Mouse (Mus musculus) cerebellum, adult 11 months (tissue): Measurements from ENCODE around the gene Arfgap2.
A peak's percentile ranks its signal among the peaks of the same experiment; 100 is the strongest.
"Not testable (repeated sequence)": the region's sequence is repeated elsewhere in the genome, so short reads cannot be mapped to it uniquely, and the experiment has no call there.

Source experiments
- DNase-seq: peaks from one replicate; pipeline ENCODE4 v3.0.0; 2022

Arfgap2 gene

GRCm38 (mm10) chr2:91264711-91265681, at the start of gene Arfgap2:
Gene Arfgap2 (plus strand): TSS chr2:91264974.
- DNase-seq: peak; percentile 98

DNA sequence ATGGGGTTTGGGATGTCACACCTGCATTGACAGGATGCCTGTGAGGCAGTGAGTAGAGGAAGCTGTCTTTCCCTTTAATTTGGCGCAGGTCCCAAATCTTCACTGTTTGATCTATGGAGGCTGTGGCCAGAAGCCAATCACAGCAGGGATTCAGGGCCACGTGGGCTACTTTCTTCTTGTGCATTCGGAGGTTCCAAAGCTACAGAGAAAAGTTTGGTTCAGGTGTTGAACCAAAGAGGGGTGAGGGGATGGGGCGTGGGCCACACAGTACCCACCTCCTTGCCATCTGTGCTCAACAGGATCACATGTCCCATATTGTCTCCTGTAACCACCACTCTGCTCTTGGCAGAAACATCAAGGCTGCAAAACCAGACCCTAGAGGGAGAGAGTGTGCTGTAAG, 47.7 kb upstream of the Arfgap2 start:
- no peak for DNase-seq

- no peak for DNase-seq
Measured at GRCm38 (mm10) chr2:91220501-91220900, 44.3 kb upstream of the Arfgap2 start.

- DNase-seq: no peak
Measured at GRCm38 (mm10) chr2:91223614-91224013, 41.2 kb upstream of the Arfgap2 start.

DNA sequence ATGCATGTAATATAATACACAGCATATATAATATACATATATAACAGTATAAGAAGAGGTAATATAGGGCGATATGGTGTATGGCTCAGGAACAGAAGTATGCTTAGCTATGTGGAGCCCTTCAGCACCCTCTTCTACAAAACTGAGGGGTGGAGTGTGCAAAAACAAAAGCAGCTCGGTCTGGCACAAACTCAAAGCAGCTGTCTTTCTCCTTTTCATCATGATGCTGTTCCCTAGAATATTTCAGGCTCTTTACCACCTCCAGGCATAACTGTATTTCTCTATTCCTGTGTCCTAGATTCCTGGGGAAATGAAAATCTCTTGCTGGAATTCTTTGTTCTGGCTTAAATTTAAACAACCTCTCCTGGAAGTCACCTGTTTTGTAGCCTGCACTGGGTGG, 35.0 kb upstream of the Arfgap2 start:
- no peak for DNase-seq

DNA sequence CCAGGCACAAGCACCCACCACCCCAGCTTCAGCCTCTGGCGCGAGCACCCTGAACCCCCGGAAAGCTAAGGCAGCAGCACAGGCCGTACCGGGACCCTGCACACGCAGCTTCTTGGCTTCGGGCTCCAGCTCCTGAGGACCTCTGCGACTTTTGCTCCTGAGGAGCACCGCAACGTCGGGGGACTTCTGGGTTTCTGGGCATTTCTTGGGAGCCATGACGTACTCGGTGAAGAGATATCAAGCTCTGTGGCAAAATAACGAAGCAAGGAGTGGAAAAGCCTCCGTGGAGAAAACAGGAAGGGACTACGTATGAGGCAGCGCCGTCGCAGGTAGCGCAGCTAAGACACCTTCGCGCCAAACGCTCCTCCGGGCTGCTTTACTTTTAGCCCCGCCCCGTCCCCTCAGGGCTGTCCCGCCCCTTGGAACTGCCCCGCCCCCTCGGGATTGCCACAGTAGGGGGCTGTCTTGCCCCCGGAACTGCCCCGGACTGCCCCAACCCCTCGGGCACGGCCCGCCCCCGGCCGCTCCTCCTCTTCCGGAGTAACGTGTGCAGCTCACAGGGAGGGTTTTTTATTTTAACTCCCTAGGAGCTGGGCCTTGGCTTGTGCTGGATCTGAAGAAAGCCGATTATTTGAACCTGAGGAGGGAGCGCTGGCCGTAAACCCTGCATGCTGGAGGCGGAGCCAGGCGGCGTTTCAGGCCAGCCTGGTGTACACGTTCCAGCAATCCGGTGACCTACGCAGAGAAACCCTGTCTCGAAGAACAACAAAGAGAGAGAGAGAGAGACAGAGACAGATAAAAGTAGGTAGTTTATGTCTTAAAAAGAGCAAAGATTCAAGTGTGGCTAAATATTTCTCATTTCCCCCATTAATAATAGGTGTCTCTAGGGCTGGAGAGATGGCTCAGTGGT, 27.9 kb upstream of the Arfgap2 start, which contains the start of gene Ddb2:
Gene Ddb2 (minus strand): TSS at position 382 of the 910 bp plus-strand sequence.
- DNase-seq: peak; percentile 88

- not testable (repeated sequence) for DNase-seq
Measured at GRCm38 (mm10) chr2:91237511-91238080, 27.2 kb upstream of the Arfgap2 start.

DNA sequence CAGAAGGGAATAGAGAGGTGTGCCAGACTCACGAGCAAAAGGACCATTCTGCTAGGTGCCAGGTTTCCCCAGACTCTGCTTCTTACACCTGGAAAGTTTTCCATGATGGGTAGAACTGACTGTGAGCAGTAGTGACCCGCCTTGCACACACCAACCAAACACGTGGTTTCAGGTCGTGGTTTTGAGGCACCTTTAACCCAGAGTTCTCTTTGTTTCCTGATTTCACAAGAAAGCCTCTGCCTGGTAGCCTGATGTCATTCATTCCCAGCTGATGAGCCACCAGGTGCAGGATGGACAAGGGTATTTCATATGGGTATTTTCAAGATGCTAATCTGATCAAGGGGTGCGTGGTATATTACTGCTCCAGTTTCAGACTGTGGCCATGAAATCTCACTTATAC, 22.2 kb upstream of the Arfgap2 start:
- no peak for DNase-seq

GRCm38 (mm10) chr2:91243416-91243815, 21.4 kb upstream of the Arfgap2 start:
- peak; percentile 30 for DNase-seq

GRCm38 (mm10) chr2:91244557-91245228, 20.1 kb upstream of the Arfgap2 start:
- DNase-seq: no peak

- DNase-seq: no peak
Measured at GRCm38 (mm10) chr2:91248366-91248765, 16.4 kb upstream of the Arfgap2 start.

- no peak for DNase-seq
Measured at GRCm38 (mm10) chr2:91252001-91252400, 12.8 kb upstream of the Arfgap2 start.

DNA sequence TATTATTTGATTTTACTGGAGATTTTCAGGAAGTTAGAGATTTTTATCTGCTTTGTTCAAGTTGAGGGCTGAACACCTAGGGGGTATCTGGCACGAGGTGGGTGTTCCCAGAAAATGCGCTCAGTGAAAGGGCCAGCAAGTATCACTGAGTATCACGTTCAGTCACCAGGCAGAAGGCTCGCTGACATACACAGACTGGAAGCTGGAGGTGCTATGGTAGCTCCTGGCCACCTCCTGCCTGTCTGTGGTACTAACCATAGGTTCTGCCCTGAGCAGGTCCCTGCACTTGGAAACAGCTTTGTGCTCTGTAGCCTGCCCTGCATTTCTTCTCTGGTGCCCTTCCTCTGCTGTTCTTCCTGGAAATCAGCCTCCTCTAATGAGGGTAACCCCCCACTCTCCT, 12.3 kb upstream of the Arfgap2 start:
- DNase-seq: no peak

DNA sequence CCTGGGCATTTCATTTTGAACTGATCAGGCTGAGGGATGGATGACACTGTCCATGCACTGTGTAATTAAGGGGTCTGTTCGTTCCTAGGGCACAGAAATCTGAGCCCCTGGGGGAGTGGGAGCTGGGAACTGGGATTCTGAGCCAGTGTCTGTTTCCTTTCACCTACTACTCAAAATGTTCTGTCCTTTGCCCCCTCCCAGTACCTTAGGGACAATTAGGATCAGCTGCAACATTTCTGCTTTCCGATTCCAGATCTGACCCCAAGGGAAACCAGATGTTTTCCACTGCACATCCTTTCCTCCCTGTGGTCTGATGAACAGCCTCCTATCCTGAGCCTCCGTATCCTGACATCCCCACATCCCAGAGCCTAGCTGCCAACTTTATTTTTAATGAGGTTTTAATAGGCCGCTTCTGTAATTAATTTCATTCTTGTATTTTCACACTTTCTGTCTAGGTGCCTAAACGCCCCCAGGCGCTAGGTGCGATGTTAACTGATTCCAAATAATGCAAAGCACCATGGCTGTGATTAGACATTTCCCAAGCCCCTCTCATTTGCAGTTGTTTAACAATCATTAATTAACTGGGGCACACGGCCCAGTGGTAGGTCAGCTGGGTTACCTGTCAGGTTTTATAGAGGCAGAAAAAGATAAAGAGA, 9.9 kb upstream of the Arfgap2 start:
- DNase-seq: no peak

DNA sequence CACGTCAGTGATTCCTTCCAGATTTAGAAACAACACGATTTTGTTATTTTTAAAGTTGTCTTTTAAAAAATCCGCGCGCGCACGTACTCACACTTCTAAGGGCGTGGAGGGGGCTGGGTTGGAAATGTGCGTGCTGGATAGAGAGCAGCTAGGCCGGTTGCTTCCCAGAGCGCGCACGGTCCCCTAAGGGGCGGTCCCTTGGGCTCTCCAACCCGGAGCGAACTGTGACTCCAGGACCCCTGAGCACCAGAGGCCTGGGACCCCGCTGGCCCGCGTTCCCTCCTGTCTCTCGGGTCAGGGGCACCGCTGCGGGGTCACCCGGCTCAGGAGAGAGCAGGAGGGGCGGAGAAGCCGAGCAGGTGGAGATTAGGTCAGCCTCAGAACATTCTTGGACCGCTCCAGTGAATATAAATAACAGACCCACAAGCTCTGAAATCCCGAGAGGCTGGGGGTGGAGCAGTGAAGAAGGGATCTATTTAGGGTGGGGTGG, 9.1 kb upstream of the Arfgap2 start, which contains the start of gene Pacsin3:
Gene Pacsin3 (plus strand): TSS at position 294 of the 490 bp plus-strand sequence.
- peak; percentile 64 for DNase-seq

DNA sequence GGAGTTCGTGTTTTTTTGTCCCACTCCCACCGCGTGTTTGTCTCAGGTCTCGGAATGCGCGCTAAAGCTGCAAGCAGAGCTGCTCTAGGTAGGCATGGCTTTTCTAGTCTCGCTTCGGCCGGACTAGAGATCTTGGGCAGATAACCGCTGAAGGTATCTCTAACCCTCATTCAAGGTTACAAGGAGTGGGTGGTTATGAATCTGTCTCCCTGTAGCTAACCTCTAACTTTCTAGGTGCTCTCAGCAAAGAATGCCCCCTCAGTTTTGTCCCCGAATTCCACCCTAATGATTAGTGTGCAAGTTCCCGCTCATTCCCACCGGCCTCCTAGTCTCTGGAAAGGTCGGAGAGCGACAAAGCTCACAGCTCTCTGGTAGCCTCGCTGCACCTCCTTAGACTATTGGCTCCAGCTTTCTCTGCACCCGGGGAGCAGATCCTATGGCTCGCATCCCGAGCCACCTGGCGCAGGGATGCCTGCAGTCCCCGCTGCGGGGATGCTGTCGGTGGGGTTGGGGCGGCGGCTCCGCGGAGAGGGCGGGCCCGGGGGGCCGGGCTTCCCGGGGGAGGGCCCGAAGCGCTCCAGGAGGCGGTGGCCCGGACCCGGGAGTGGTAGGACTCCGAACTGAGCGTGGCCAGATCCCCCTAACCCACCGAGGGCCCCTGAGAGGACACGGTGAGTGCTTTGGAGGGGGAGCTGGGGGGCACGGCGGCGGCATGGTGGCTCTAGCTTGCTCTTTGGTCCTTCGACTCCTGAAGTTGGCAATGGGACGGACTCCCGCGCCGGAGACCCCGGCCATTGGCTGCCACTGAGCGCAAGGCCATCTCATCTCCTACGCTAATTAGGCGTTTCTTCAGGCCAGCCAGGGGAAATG, 8.3 kb upstream of the Arfgap2 start:
- peak; percentile 74 for DNase-seq

DNA sequence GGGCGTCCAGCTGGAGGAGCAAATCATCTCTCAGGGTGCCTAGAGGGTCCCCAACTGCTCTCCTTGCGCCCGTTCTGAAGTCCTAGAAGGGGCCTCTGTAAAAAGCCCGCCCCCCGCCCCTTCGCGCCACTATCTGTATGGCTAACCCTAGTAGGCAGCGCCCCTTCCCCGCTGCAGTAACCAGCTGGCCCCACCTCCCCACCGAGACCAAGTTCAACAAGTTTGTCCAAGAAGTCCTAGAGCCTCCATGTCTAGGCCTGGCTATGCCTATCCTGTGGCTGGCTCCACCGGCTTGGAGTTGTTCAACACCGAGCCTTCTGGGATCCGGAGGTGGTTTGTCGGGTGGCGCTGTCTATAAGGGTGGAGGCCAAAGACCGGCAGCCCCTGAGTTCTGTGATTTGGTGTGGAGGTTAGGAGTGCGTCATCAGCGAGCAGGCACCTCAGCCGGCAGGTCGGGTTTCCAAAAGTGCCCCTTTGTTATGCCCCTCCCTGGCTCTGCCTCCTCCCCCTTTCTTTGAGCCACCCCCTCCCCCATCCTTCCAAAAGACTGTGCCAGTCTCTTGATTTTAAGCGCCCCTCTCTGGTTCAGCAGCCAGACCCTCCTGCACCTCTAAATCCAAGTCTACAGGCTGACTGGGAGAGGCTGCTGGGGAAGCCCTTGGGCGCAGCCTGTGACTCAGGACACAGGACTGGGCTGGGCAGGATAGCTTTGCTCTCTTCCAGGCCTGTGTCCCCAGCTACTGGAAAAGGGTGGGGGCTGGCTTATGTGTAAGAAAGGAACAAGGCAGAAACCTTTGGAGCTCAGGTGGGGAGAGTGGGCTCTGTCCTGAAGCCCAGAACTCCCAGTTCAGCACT, 7.4 kb upstream of the Arfgap2 start:
- no peak for DNase-seq

GRCm38 (mm10) chr2:91258054-91258453, 6.7 kb upstream of the Arfgap2 start:
- no peak for DNase-seq

GRCm38 (mm10) chr2:91258830-91259229, 5.9 kb upstream of the Arfgap2 start:
- DNase-seq: no peak

DNA sequence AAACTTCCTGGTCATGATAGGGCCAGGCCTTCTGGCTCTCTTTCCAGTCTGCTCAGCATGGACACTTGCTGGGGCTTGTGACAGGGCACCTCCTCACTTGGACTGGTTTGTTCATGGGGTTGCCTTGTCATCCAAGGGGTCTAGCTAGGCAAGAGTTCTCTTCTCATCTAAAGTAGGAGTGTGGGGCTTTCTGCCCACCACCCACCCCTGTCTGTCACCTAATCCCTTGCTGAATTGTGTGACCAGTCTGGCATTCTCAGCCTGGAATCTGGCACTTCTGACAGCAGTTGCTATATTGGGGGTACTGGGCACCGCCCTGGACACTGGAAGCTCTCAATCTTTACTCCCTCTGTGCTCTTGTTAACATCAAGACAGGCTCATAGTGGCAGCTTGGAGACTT, 5.3 kb upstream of the Arfgap2 start:
- no peak for DNase-seq
